Mouse (Mus musculus) myocyte (in vitro differentiated cells): ENCODE measurements around the gene Fam222b.

Source experiments
- E2F4 ChIP-seq: IDR thresholded peaks from one replicate; pipeline ENCODE4 v1.6.1; 2011; ENCODE audit warnings: mild to moderate bottlenecking, control low read depth, moderate library complexity; ENCODE audit not compliant: insufficient read depth
- MAX ChIP-seq: IDR thresholded peaks from one replicate; pipeline ENCODE4 v1.6.1; 2011; ENCODE audit warnings: low read depth, mild to moderate bottlenecking, control low read depth
- MYOG ChIP-seq, 3 experiments: IDR thresholded peaks; one replicate each; pipeline ENCODE4 v1.6.1; 2011; ENCODE audit warnings: control low read depth in 2 of 3, low read depth in 2 of 3, mild to moderate bottlenecking in 2 of 3; ENCODE audit not compliant: insufficient read length in 2 of 3, control insufficient read depth in 1 of 3, insufficient read depth in 1 of 3
- POLR2A ChIP-seq: IDR thresholded peaks from one replicate; pipeline ENCODE4 v1.6.1; 2011; ENCODE audit warnings: low read depth, mild to moderate bottlenecking, control low read depth, moderate library complexity; ENCODE audit not compliant: insufficient read length
- POLR2AphosphoS2 ChIP-seq: IDR thresholded peaks from one replicate; pipeline ENCODE4 v1.6.1; 2011; ENCODE audit warnings: low read depth, control low read depth; ENCODE audit not compliant: insufficient read length
- SRF ChIP-seq: IDR thresholded peaks from one replicate; pipeline ENCODE4 v1.6.1; 2011; ENCODE audit warnings: low read depth; ENCODE audit not compliant: control insufficient read depth, insufficient read length
- TCF12 ChIP-seq: IDR thresholded peaks from one replicate; pipeline ENCODE4 v1.6.1; 2011; ENCODE audit warnings: mild to moderate bottlenecking, control low read depth; ENCODE audit not compliant: poor library complexity, insufficient read depth, severe bottlenecking
- TCF3 ChIP-seq: IDR thresholded peaks from one replicate; pipeline ENCODE4 v1.6.1; 2011; ENCODE audit warnings: low read depth, control low read depth; ENCODE audit not compliant: insufficient read length
- USF1 ChIP-seq: IDR thresholded peaks from one replicate; pipeline ENCODE4 v1.6.1; 2011; ENCODE audit warnings: low read depth, mild to moderate bottlenecking, control low read depth, moderate library complexity

DNA sequence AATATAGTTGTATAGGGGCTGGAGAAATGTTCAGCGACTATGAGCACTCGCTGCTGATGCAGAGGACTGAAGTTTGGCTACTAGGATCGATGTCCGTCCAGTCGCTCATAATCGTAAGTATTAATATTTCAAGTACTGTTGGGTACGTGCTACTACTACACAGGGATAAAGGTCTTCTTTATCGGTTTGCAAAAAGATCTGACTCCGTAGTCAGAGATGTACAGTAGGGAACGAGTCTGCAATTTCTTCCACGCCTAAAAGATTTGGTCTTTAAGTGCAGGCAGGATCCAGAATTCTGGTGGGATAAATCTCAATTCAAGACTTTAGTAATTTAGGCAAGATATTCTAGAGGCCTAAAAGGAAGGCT lies 340 bp upstream of the Fam222b start:
- TF ChIP-seq USF1 = no peak
- TF ChIP-seq POLR2A = no peak
- TF ChIP-seq POLR2AphosphoS2 = no peak
- TF ChIP-seq TCF3 = no peak
- TF ChIP-seq MYOG (IDR thresholded peaks at IDR 0.05; ENCODE audit: control insufficient read depth in 1 of 3, insufficient read depth in 1 of 3, insufficient read length in 2 of 3, low read depth in 2 of 3) = no peak
- no peak for TF ChIP-seq MAX
- TF ChIP-seq SRF = no peak
- no peak for TF ChIP-seq TCF12
- no peak for TF ChIP-seq E2F4
